Comparison of ENCODE assay signal across 24 mouse cellular contexts in the genomic region with DNA sequence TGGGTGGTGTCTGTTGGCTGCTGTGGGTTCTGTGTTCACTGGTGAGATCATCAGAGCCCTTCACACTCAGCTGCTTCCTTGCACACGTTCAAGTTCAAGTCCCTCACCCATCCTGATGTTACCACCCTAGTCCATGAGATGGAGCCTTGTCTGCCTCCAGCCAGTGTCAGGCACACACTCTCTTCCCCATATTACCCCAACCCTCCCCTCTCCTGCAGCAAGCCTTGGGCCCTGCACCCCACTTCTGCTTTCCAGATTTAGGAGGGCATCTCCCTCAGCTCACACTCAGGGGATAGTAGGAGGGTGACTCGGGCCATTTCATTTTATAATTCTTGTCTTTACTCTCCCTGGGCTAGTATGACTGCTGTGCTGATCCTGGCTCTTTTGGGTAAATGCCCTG.
DNase-seq lines count a peak whose midpoint lies in the region; ATAC-seq and TF ChIP-seq lines count a peak whose summit lies in the region.
"Had no signal": no experiment of that assay in that cellular context is flagged by ENCODE, and none has a peak within 500 bp of the region (broad histone marks: within the 10 kb centered on the region; RNA-seq: fewer than 3 reads in every experiment).

No protein-coding gene starts in this region.

- H3K36me3 ChIP-seq in hindbrain, postnatal 0 days (ENCODE audit: insufficient read depth, low read length), result no peaks in the 10 kb centered on the region
- H3K36me3 ChIP-seq in hindbrain, embryonic 12.5 days, result no peaks in the 10 kb centered on the region
- H3K36me3 ChIP-seq: embryonic facial prominence, embryonic 12.5 days; embryonic facial prominence, embryonic 15.5 days; heart, embryonic 12.5 days; heart, embryonic 15.5 days; hindbrain, embryonic 15.5 days; intestine, embryonic 15.5 days had no signal

- H3K9ac ChIP-seq in hindbrain, postnatal 0 days (replicated peaks; ENCODE audit: low read length), result no peak overlapping the region
- no peak overlapping the region for H3K9ac ChIP-seq in hindbrain, embryonic 12.5 days
- H3K9ac ChIP-seq: embryonic facial prominence, embryonic 12.5 days; embryonic facial prominence, embryonic 15.5 days; forebrain, postnatal 0 days; heart, embryonic 12.5 days; heart, embryonic 15.5 days; hindbrain, embryonic 15.5 days; intestine, embryonic 15.5 days had no signal

- no peak for ATAC-seq in hindbrain, postnatal 0 days
- no peak for ATAC-seq in hindbrain, embryonic 12.5 days (ENCODE audit: low FRiP score)
- ATAC-seq in granulocyte monocyte progenitor cell, adult 5-6 weeks (replicated peaks; ENCODE audit: poor library complexity, severe bottlenecking), result 0 out of 2 replicates have a peak, but pooled peaks have one; percentile 30
- ATAC-seq: CD4-positive, CD25-positive, alpha-beta regulatory T cell, adult 4 months; forebrain, embryonic 14.5 days; forebrain, postnatal 0 days; intestine, embryonic 15.5 days had no signal

- no peaks in the 10 kb centered on the region for H3K27me3 ChIP-seq in hindbrain, postnatal 0 days (ENCODE audit: insufficient read depth, low read length)
- H3K27me3 ChIP-seq in hindbrain, embryonic 12.5 days, result no peaks in the 10 kb centered on the region
- H3K27me3 ChIP-seq: embryonic facial prominence, embryonic 12.5 days; embryonic facial prominence, embryonic 15.5 days; heart, embryonic 12.5 days; heart, embryonic 15.5 days; hindbrain, embryonic 15.5 days; intestine, embryonic 15.5 days had no signal

- 81% methylated on average over 2 of the region's 2 CpGs for whole genome bisulfite sequencing in hindbrain, postnatal 0 days
- 57% methylated on average over 2 of the region's 2 CpGs for WGBS in hindbrain, embryonic 12.5 days

- TF ChIP-seq CTCF in hindbrain, postnatal 0 days (IDR thresholded peaks at IDR 0.05; ENCODE audit: low read depth), result 0 out of 2 replicates have a peak, but pooled peaks have one; percentile 7

- H3K9me3 ChIP-seq in hindbrain, postnatal 0 days (ENCODE audit: low read length), result no peaks in the 10 kb centered on the region
- H3K9me3 ChIP-seq in hindbrain, embryonic 12.5 days (replicated peaks), result no peaks in the 10 kb centered on the region
- H3K9me3 ChIP-seq: embryonic facial prominence, embryonic 12.5 days; embryonic facial prominence, embryonic 15.5 days; heart, embryonic 12.5 days; heart, embryonic 15.5 days; hindbrain, embryonic 15.5 days; intestine, embryonic 15.5 days had no signal

- no peaks in the 10 kb centered on the region for H3K4me1 ChIP-seq in hindbrain, postnatal 0 days (ENCODE audit: insufficient read depth, low read length)
- no peaks in the 10 kb centered on the region for H3K4me1 ChIP-seq in hindbrain, embryonic 12.5 days
- H3K4me1 ChIP-seq: embryonic facial prominence, embryonic 15.5 days; heart, embryonic 12.5 days; heart, embryonic 15.5 days; hindbrain, embryonic 15.5 days; intestine, embryonic 15.5 days had no signal

- H3K27ac ChIP-seq in hindbrain, postnatal 0 days, result no peak overlapping the region
- H3K27ac ChIP-seq in hindbrain, embryonic 12.5 days, result no peak overlapping the region
- H3K27ac ChIP-seq: embryonic facial prominence, embryonic 12.5 days; embryonic facial prominence, embryonic 15.5 days; heart, embryonic 15.5 days; hindbrain, embryonic 15.5 days; intestine, embryonic 15.5 days had no signal

- H3K4me2 ChIP-seq in hindbrain, postnatal 0 days (ENCODE audit: low read depth, low read length), result no peak overlapping the region
- no peak overlapping the region for H3K4me2 ChIP-seq in hindbrain, embryonic 12.5 days (replicated peaks)
- H3K4me2 ChIP-seq: embryonic facial prominence, embryonic 12.5 days; embryonic facial prominence, embryonic 15.5 days; heart, embryonic 12.5 days; heart, embryonic 15.5 days; hindbrain, embryonic 15.5 days; intestine, embryonic 15.5 days had no signal

- no peak overlapping the region for H3K4me3 ChIP-seq in hindbrain, postnatal 0 days (ENCODE audit: low read length)
- no peak overlapping the region for H3K4me3 ChIP-seq in hindbrain, embryonic 12.5 days
- H3K4me3 ChIP-seq: embryonic facial prominence, embryonic 12.5 days; embryonic facial prominence, embryonic 15.5 days; heart, embryonic 12.5 days; heart, embryonic 15.5 days; hindbrain, embryonic 15.5 days; intestine, embryonic 15.5 days had no signal

- DNase-seq in hindbrain, postnatal 0 days (ENCODE audit: low spot score), result no peak
- peak; percentile 36 for DNase-seq in A20 (ENCODE audit: low read depth, low spot score)
- DNase-seq in cerebellum, adult 11-12 months, result no peak
- DNase-seq in testis, postnatal 14 days (ENCODE audit: low spot score), result no peak
- DNase-seq: adrenal gland, adult 8-10 months; adrenal gland, postnatal 25 days; cerebellum, adult 18-20 months; cerebellum, adult 9-10 months; cerebellum, postnatal 14 days; forebrain, postnatal 0 days; gastrocnemius, postnatal 25 days; heart, postnatal 10 days; heart, postnatal 36 days; kidney, adult 11 months had no signal
